Mouse (Mus musculus) hindbrain, embryonic 14.5 days (tissue): ENCODE measurements around the gene Ydjc. TPM values are rescaled to one million over a fixed set of nuclear protein-coding genes. Genes with fewer than 3 reads are reported as not detected.

Experiments used
- ATAC-seq: fragments of 200-750 bp; cut with Nextera tagmentation; 2 replicates; pipeline ENCODE4 v1.8.0; 2017; ENCODE audit warnings: moderate number of reproducible peaks, mild to moderate bottlenecking, moderate TSS enrichment, moderate library complexity; ENCODE audit not compliant: low FRiP score
- DNase-seq: peaks from one replicate; pipeline ENCODE4 v3.0.0-alpha.2; 2015; ENCODE audit warnings: low spot score
- H3K27ac ChIP-seq: fragments of 300-500 bp; sonication (generic); 2 replicates; pipeline ENCODE4 v1.5.1; 2014; ENCODE audit warnings: mild to moderate bottlenecking, moderate library complexity
- H3K27me3 ChIP-seq: fragments of 300-500 bp; sonication (generic); 2 replicates; pipeline ENCODE4 v1.6.1; 2014; ENCODE audit warnings: mild to moderate bottlenecking, low read length, mixed read lengths; ENCODE audit not compliant: control insufficient read depth, insufficient read depth
- H3K36me3 ChIP-seq: fragments of 300-500 bp; sonication (generic); replicated peaks from 2 replicates; pipeline ENCODE4 v1.6.1; 2014; ENCODE audit not compliant: control insufficient read depth, insufficient read depth
- H3K4me1 ChIP-seq: fragments of 300-500 bp; sonication (generic); replicated peaks from 2 replicates; pipeline ENCODE4 v1.6.1; 2014; ENCODE audit warnings: antibody characterized with exemption, low read length, mixed read lengths; ENCODE audit not compliant: control insufficient read depth, insufficient read depth
- H3K4me2 ChIP-seq: fragments of 300-500 bp; sonication (generic); replicated peaks from 2 replicates; pipeline ENCODE4 v1.6.1; 2014; ENCODE audit warnings: mild to moderate bottlenecking, moderate library complexity
- H3K4me3 ChIP-seq: fragments of 300-500 bp; sonication (generic); replicated peaks from 2 replicates; pipeline ENCODE4 v1.5.1; 2014; ENCODE audit warnings: mild to moderate bottlenecking, low read length
- H3K9ac ChIP-seq: fragments of 300-500 bp; sonication (generic); 2 replicates; pipeline ENCODE4 v1.6.1; 2014
- H3K9me3 ChIP-seq: fragments of 300-500 bp; sonication (generic); 2 replicates; pipeline ENCODE4 v1.6.1; 2016; ENCODE audit warnings: low read length; ENCODE audit not compliant: control insufficient read depth
- WGBS: fragments of 180-500 bp; shearing (Covaris S2); extraction: QIAGEN DNeasy Blood & Tissue Kit; methylation state at CpG from one replicate; pipeline ENCODE4 v1.1.7; 2014; 5-methylcytosine and 5-hydroxymethylcytosine counted together
- microRNA counts: library from miRNA; unstranded; fragments of <30 nt; microRNA quantifications from one replicate; lab custom pipeline; 2016
- microRNA-seq: library from miRNA; unstranded; fragments of <30 nt; microRNA quantifications from one replicate; pipeline ENCODE4, GENCODE M21; 2016
- polyA plus RNA-seq: library from polyadenylated mRNA; unstranded; fragments of >200 nt; fragmentation: Nextera tagmentation; extraction: Ambion mirVana; gene quantifications from 2 replicates; pipeline ENCODE4 v1.2.1, GENCODE M21; 2014

Gene Ydjc
- polyA plus RNA-seq, 1 experiment from 2014 or later: 47.5 TPM

GRCm38 (mm10) chr16:17202549-17202948, 58.1 kb downstream of the Ydjc start, which contains the start of gene Ube2l3:
Gene Ube2l3 (minus strand): TSS chr16:17202649.
- Histone ChIP-seq H3K9me3 (no peaks in the 10 kb centered on the region), H3K27me3 (0 out of 2 replicates have a peak, but pooled peaks cover 4% of the 10 kb centered on the region), H3K4me1 (peaks cover 14% of the 10 kb centered on the region), H3K27ac (0 out of 2 replicates have a peak within 1 kb of the TSS, but pooled peaks have one; percentile 3), H3K36me3 (no peaks in the 10 kb centered on the region), H3K9ac (peak within 1 kb of the TSS; percentile 98), H3K4me2 (peak within 1 kb of the TSS; percentile 89), H3K4me3 (peak within 1 kb of the TSS; percentile 99)
- ATAC-seq (no peak), DNase-seq (no peak)
- WGBS: 83% methylated on average over 1 of the region's 1 CpGs

GRCm38 (mm10) chr16:17204990-17205389, 60.6 kb downstream of the Ydjc start:
- ATAC-seq: no peak
- Histone ChIP-seq H3K4me3 (no peak overlapping the region), H3K9me3 (no peaks in the 10 kb centered on the region), H3K36me3 (no peaks in the 10 kb centered on the region), H3K9ac (no peak overlapping the region), H3K27ac (no peak overlapping the region), H3K27me3 (0 out of 2 replicates have a peak, but pooled peaks cover 4% of the 10 kb centered on the region), H3K4me2 (no peak overlapping the region), H3K4me1 (peaks cover 15% of the 10 kb centered on the region)
- no peak for DNase-seq
- 7% methylated on average over 6 of the region's 6 CpGs for whole genome bisulfite sequencing

- under 1% methylated on average over 85 of the region's 85 CpGs for WGBS
- peak within 1 kb of the TSS; percentile 92 for H3K4me2 ChIP-seq
Measured at GRCm38 (mm10) chr16:17208389-17209361, 64.3 kb downstream of the Ydjc start, which contains the start of gene Rimbp3. Gene Rimbp3 (plus strand): TSS chr16:17208603.

GRCm38 (mm10) chr16:17209404-17209960, 65.1 kb downstream of the Ydjc start:
- Histone ChIP-seq H3K9ac (peak overlapping the region; percentile 65), H3K4me1 (peaks cover 17% of the 10 kb centered on the region), H3K27ac (peak overlapping the region; percentile 86), H3K4me3 (peak overlapping the region; percentile 44), H3K9me3 (no peaks in the 10 kb centered on the region), H3K4me2 (peak overlapping the region; percentile 92), H3K36me3 (no peaks in the 10 kb centered on the region), H3K27me3 (0 out of 2 replicates have a peak, but pooled peaks cover 4% of the 10 kb centered on the region)
- 2% methylated on average over 37 of the region's 37 CpGs for WGBS
- DNase-seq (peak; percentile 30), ATAC-seq (peak; percentile 1; the same call in 1 of the 2 replicates)

More at GRCm38 (mm10) chr16:17208389-17209361, 64.3 kb downstream of the Ydjc start, which contains the start of gene Rimbp3:
- no peaks in the 10 kb centered on the region for H3K9me3 ChIP-seq
- H3K27me3 ChIP-seq: 0 out of 2 replicates have a peak, but pooled peaks cover 4% of the 10 kb centered on the region
- H3K36me3 ChIP-seq: no peaks in the 10 kb centered on the region
- DNase-seq (peak; percentile 94), ATAC-seq (peak; percentile 90)
- H3K27ac ChIP-seq: peak within 1 kb of the TSS; percentile 86
- peaks cover 17% of the 10 kb centered on the region for H3K4me1 ChIP-seq
- peak within 1 kb of the TSS; percentile 65 for H3K9ac ChIP-seq
- H3K4me3 ChIP-seq: peak within 1 kb of the TSS; percentile 44

MicroRNA genes within 50 kb of the gene (microRNA counts, 519-probe panel; counts per million panel counts)
- microRNA mmu-miR-130b (lab: Ali Mortazavi, UCI) (5,802 counts per million, percentile 73 among the panel's probes with 10 or more counts), microRNA mmu-miR-301b (lab: Ali Mortazavi, UCI) (4,076 counts per million, percentile 29 among the panel's probes with 10 or more counts)

Small RNA genes within 50 kb of the gene (microRNA-seq; reads per million reads assigned to microRNA genes)
- gene Mir130b (4,257 reads per million, percentile 90 among the genes with 10 or more reads in this experiment), gene Mir301b (158 reads per million, percentile 56 among the genes with 10 or more reads in this experiment)

Other genes starting within 250 kb of the Ydjc start
- gene Ppm1f, start 248.2 kb upstream of the Ydjc start, polyA plus RNA-seq: 20.3 and 22.1 TPM in 2 replicates
- gene Mapk1, start 161.2 kb upstream of the Ydjc start, polyA plus RNA-seq: 223 and 236 TPM in 2 replicates
- gene Ypel1, start 74.9 kb upstream of the Ydjc start, polyA plus RNA-seq: 118 and 124 TPM in 2 replicates
- gene Ppil2, start 33.4 kb upstream of the Ydjc start, polyA plus RNA-seq: 128 and 136 TPM in 2 replicates
- gene 2610318N02Rik, start 19.5 kb upstream of the Ydjc start, polyA plus RNA-seq: 11.8 and 11.9 TPM in 2 replicates
- 24.5 and 25.9 TPM in 2 replicates for gene Sdf2l1, start 12.2 kb upstream of the Ydjc start, polyA plus RNA-seq
- 3.6 and 3.7 TPM in 2 replicates for gene Ccdc116, start 2.6 kb downstream of the Ydjc start, polyA plus RNA-seq
- gene Ube2l3, start 58.0 kb downstream of the Ydjc start, polyA plus RNA-seq: 278 and 290 TPM in 2 replicates
- 2.0 and 2.2 TPM in 2 replicates for gene Rimbp3, start 64.0 kb downstream of the Ydjc start, polyA plus RNA-seq
- 5.1 and 5.5 TPM in 2 replicates for gene Hic2, start 89.0 kb downstream of the Ydjc start, polyA plus RNA-seq
- 36.6 and 45.7 TPM in 2 replicates for gene Tmem191c, start 131.5 kb downstream of the Ydjc start, polyA plus RNA-seq
- 1.7 and 2.4 TPM in 2 replicates for gene Serpind1, start 186.8 kb downstream of the Ydjc start, polyA plus RNA-seq